Mouse (Mus musculus) embryonic fibroblast, embryonic 13.5 days (primary cell): ENCODE results near the gene Adgrb3.

ENCODE experiments used
- CTCF ChIP-seq: IDR thresholded peaks from 2 replicates; pipeline ENCODE4 v1.5.1; 2011; ENCODE audit warnings: mild to moderate bottlenecking, control low read depth, low read length, moderate library complexity, borderline replicate concordance; ENCODE audit not compliant: insufficient read depth
- POLR2A ChIP-seq: IDR thresholded peaks from 2 replicates; pipeline ENCODE4 v1.6.1; 2011; ENCODE audit warnings: low read depth, mild to moderate bottlenecking, control low read depth, low read length, moderate library complexity

DNA sequence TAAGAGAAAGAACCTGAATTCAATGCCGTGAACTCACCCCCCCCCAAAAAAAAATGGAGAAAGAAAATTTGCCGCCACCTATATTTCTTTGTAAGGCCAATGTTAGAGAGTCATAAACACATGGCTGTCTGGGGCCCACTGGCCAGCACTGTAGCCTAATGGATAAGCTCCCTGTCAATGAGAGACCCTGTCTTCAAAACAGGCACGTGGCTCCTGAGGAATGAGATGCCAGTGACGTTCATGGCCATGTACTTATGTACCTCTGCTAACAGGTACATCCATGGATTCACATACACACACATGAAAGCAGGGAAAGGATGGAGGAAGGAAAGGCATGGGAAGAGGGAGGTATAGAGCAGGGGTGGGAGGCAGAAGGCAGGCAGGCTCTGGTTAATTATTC, 208.0 kb downstream of the Adgrb3 start:
- TF ChIP-seq POLR2A (no peak), CTCF (no peak)
